Mouse (Mus musculus) thymus, postnatal 10 days (tissue): ENCODE data around the gene Tm6sf1.

ENCODE experiments used
- DNase-seq, 2 experiments: peaks; one replicate each; pipeline ENCODE4 v3.0.0; 2021; ENCODE audit warnings: low spot score in 2 of 2

Tm6sf1 gene

DNA sequence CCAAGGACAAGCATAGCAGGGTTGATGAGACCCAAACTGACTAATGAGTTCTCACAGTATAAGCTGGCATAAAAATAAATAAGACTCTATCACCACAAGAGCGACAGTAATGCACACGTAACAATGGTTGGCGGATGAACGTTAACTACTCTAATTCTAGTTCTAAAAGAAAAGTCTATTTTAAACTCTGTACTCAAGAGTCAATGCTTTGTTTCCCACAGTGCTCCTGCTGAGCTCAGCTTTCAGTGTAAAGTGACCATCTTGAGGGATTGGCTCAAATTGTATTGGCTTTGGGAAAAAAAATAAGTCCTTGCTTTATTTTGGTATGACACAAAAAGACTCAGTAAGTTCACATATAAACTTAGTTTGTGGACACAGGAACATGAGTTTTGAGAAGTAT lies 26.3 kb downstream of the Tm6sf1 start:
- no peak for DNase-seq

DNA sequence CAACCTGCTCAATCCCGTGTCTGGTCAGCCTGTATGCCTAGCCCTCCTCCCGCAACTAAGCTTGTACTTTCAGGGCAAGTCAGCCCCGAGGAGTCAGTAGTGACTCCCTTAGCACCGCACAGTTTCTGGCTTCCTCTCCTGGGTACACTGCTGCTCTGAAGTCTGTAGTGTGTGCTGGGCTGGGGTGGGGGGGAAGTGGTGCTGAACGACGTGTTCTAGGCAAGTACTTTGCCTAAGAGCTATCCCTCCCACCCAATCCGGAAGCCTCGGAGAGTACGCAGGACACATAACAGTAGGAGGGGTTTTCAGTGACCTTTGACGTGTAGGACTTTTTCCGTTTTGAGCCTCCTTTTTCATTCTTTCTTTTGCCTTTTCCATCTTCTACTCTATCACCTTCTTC lies 40.6 kb downstream of the Tm6sf1 start:
- no peak for DNase-seq

GRCm38 (mm10) chr7:81904094-81904493 lies 45.3 kb downstream of the Tm6sf1 start:
- DNase-seq: no peak

- DNase-seq: no peak
These were observed 46.1 kb downstream of the Tm6sf1 start for GRCm38 (mm10) chr7:81904926-81905325.

- DNase-seq: no peak
These were observed 59.5 kb downstream of the Tm6sf1 start for GRCm38 (mm10) chr7:81918316-81918715.

GRCm38 (mm10) chr7:81920314-81920713 lies 61.5 kb downstream of the Tm6sf1 start:
- no peak for DNase-seq

DNA sequence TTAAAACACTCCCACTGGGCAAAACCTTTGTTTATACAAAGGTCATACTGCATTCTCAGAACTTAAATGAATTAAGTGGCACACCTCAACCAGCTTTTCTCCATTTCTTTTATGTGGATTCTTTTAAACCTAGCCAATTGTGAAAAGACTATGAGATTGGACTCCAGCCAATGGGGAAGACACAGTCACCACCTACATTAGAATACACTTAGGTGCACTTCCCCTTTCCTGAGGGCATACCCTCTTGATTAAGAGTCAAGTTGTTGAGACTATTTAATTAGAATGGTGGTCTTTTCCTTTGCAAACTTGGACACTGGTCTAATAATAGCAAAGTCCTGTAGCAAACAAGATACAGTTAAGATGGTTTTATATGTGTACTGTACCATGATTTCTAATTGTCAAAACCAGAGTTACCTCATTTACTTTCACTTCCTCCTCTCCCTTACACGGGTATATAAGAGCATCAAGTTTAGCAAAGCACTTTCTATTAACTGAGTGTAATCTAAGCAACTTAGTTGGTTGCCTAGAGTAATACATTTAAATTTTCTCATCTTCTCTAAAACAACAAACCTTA lies 62.7 kb downstream of the Tm6sf1 start:
- DNase-seq: no peak

- no peak for DNase-seq
These were observed 70.2 kb downstream of the Tm6sf1 start for GRCm38 (mm10) chr7:81928998-81929397.

GRCm38 (mm10) chr7:81932521-81933045 lies 73.8 kb downstream of the Tm6sf1 start:
- DNase-seq: no peak

DNA sequence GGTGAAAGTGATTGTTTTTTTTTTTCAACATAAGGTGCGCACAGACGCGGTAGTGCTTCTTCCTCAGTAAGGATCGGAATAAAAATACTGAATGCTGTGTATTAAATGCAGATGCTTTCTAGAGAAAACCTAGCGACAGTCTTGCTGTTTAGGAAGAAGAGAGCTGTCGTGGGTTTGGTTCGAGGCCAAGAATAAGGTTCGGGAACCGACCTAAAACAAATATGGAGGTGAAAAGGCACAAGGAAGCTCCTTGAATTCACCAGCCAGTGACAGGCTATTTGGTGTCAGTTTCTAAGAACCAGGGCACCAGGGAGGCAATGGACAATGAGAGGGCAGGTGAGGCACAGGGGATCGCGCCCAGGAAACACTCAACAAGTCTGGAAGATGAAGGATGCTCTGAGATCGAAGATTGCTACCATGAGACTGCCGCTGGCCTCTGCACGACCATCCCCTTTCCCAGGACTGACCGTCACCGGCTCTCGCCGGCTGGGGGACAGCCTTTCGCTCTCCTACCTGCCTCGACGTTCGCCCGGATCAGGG lies 74.3 kb downstream of the Tm6sf1 start:
- DNase-seq: no peak

DNA sequence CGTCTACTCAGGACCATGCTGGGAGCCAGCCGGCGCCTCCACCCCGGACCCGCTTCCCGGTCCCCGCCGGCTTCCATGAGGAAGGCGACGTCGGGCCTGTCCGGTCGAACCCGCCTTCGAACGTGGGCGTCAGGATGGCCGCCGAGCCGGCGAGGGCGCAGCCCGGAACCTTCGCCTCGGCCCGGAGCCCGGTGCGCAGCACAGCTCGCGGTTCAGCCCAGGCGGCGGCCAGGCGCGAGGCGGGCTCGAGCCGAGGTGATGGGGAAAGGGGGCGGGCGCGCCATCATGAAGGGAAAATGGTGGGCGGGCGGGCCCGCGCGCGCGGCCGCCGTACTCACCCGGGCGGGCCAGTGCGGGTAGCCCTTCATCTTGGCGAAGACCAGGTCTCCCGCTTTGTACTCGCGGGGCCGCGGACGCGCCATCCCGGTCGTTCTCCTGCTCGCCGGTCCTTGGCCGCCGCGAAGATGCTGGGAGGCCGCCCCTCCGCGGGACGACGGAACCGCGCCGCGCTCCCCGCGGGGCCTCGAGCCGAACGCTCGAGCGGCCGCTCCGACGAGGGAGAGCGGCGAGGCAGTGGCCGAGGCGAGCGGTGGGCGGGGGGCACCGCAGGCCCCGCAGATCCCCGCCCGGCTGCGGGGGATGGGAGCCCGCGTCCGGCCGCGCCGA lies 74.9 kb downstream of the Tm6sf1 start:
- DNase-seq: peak; percentile 15 to 57
